Mouse (Mus musculus): Measurements from ENCODE around the gene Pdia5. TPM values are rescaled to one million over a fixed set of nuclear protein-coding genes. Genes with fewer than 3 reads are reported as not detected.

The Pdia5 gene
- polyA plus RNA-seq, 1 experiment from 2014 or later: 23.0 TPM

- DNase-seq (ENCODE audit: low spot score): no peak
- WGBS: 91% methylated on average over 8 of the region's 8 CpGs
Observed at GRCm38 (mm10) chr16:35504266-35504665, 13.6 kb upstream of the Pdia5 start.

GRCm38 (mm10) chr16:35502456-35502855 is 11.8 kb upstream of the Pdia5 start:
- WGBS: 90% methylated on average over 11 of the region's 11 CpGs
- H3K9me3 ChIP-seq: peaks cover 9% of the 10 kb centered on the region
- no peaks in the 10 kb centered on the region for H3K27me3 ChIP-seq (ENCODE audit: insufficient read depth, poor library complexity, severe bottlenecking)
- H3K4me3 ChIP-seq: no peak overlapping the region
- H3K36me3 ChIP-seq: no peaks in the 10 kb centered on the region
- H3K27ac ChIP-seq: no peak overlapping the region
- peaks cover 4% of the 10 kb centered on the region; the same call in 1 of the 2 replicates for H3K4me1 ChIP-seq (replicated peaks)
- no peak for DNase-seq (ENCODE audit: low spot score)

More at GRCm38 (mm10) chr16:35504266-35504665, 13.6 kb upstream of the Pdia5 start:
- H3K4me3 ChIP-seq: no peak overlapping the region
- peaks cover 7% of the 10 kb centered on the region for H3K4me1 ChIP-seq (replicated peaks)
- H3K36me3 ChIP-seq: no peaks in the 10 kb centered on the region
- peaks cover 9% of the 10 kb centered on the region for H3K9me3 ChIP-seq
- H3K27me3 ChIP-seq (ENCODE audit: insufficient read depth, poor library complexity, severe bottlenecking): no peaks in the 10 kb centered on the region; the same call in 1 of the 2 replicates
- H3K27ac ChIP-seq: no peak overlapping the region

GRCm38 (mm10) chr16:35501106-35501760 is 10.6 kb upstream of the Pdia5 start:
- H3K4me3 ChIP-seq: no peak overlapping the region
- WGBS: 59% methylated on average over 4 of the region's 4 CpGs

GRCm38 (mm10) chr16:35500342-35500741 is 9.7 kb upstream of the Pdia5 start:
- WGBS: 95% methylated on average over 3 of the region's 3 CpGs
- no peaks in the 10 kb centered on the region for H3K36me3 ChIP-seq

More at GRCm38 (mm10) chr16:35501106-35501760, 10.6 kb upstream of the Pdia5 start:
- Histone ChIP-seq H3K36me3 (no peaks in the 10 kb centered on the region), H3K4me1 (replicated peaks) (peaks cover 4% of the 10 kb centered on the region; the same call in 1 of the 2 replicates), H3K27ac (no peak overlapping the region), H3K27me3 (ENCODE audit: insufficient read depth, poor library complexity, severe bottlenecking) (no peaks in the 10 kb centered on the region), H3K9me3 (peaks cover 9% of the 10 kb centered on the region)
- DNase-seq (ENCODE audit: low spot score): no peak

GRCm38 (mm10) chr16:35489793-35490192 is 880 bp downstream of the Pdia5 start:
- Histone ChIP-seq H3K36me3 (no peaks in the 10 kb centered on the region), H3K27ac (peak overlapping the region; percentile 87), H3K27me3 (ENCODE audit: insufficient read depth, poor library complexity, severe bottlenecking) (peaks cover 19% of the 10 kb centered on the region), H3K4me3 (peak overlapping the region; percentile 93), H3K4me1 (replicated peaks) (peaks cover 61% of the 10 kb centered on the region), H3K9me3 (no peaks in the 10 kb centered on the region)
- no peak for DNase-seq (ENCODE audit: low spot score)
- 11% methylated on average over 10 of the region's 10 CpGs for WGBS

More at GRCm38 (mm10) chr16:35500342-35500741, 9.7 kb upstream of the Pdia5 start:
- H3K9me3 ChIP-seq: peaks cover 9% of the 10 kb centered on the region
- H3K4me3 ChIP-seq: no peak overlapping the region
- H3K4me1 ChIP-seq (replicated peaks): peaks cover 4% of the 10 kb centered on the region; the same call in 1 of the 2 replicates
- H3K27me3 ChIP-seq (ENCODE audit: insufficient read depth, poor library complexity, severe bottlenecking): no peaks in the 10 kb centered on the region
- H3K27ac ChIP-seq: no peak overlapping the region
- DNase-seq (ENCODE audit: low spot score): no peak

- peak overlapping the region; percentile 93 for H3K4me3 ChIP-seq
- WGBS: 52% methylated on average over 10 of the region's 10 CpGs
- DNase-seq (ENCODE audit: low spot score): no peak
- peak overlapping the region; percentile 87 for H3K27ac ChIP-seq
- H3K4me1 ChIP-seq (replicated peaks): peaks cover 67% of the 10 kb centered on the region
- H3K36me3 ChIP-seq: no peaks in the 10 kb centered on the region
- no peaks in the 10 kb centered on the region for H3K9me3 ChIP-seq
- H3K27me3 ChIP-seq (ENCODE audit: insufficient read depth, poor library complexity, severe bottlenecking): peaks cover 19% of the 10 kb centered on the region
Observed at GRCm38 (mm10) chr16:35489066-35489718, 1.5 kb downstream of the Pdia5 start.

GRCm38 (mm10) chr16:35487776-35488175 is 2.9 kb downstream of the Pdia5 start:
- WGBS: 78% methylated on average over 4 of the region's 4 CpGs
- no peak for DNase-seq (ENCODE audit: low spot score)
- peaks cover 78% of the 10 kb centered on the region for H3K4me1 ChIP-seq (replicated peaks)
- peak overlapping the region; percentile 45; the same call in 1 of the 2 replicates for H3K27ac ChIP-seq
- no peaks in the 10 kb centered on the region for H3K36me3 ChIP-seq
- no peaks in the 10 kb centered on the region for H3K9me3 ChIP-seq
- peaks cover 19% of the 10 kb centered on the region for H3K27me3 ChIP-seq (ENCODE audit: insufficient read depth, poor library complexity, severe bottlenecking)
- no peak overlapping the region for H3K4me3 ChIP-seq

- no peak overlapping the region; the same call in 1 of the 2 replicates for H3K27ac ChIP-seq
- peaks cover 2% of the 10 kb centered on the region; the same call in 1 of the 2 replicates for H3K36me3 ChIP-seq
- peaks cover 2% of the 10 kb centered on the region; the same call in 1 of the 2 replicates for H3K9me3 ChIP-seq
- peaks cover 19% of the 10 kb centered on the region for H3K27me3 ChIP-seq (ENCODE audit: insufficient read depth, poor library complexity, severe bottlenecking)
- peak; percentile 70 for DNase-seq (ENCODE audit: low spot score)
- peaks cover 78% of the 10 kb centered on the region for H3K4me1 ChIP-seq (replicated peaks)
- no peak overlapping the region for H3K4me3 ChIP-seq
- WGBS: 7% methylated on average over 4 of the region's 4 CpGs
Observed at GRCm38 (mm10) chr16:35487056-35487455, 3.6 kb downstream of the Pdia5 start.

- H3K27me3 ChIP-seq (ENCODE audit: insufficient read depth, poor library complexity, severe bottlenecking): peaks cover 19% of the 10 kb centered on the region
- H3K4me1 ChIP-seq (replicated peaks): peaks cover 75% of the 10 kb centered on the region
- H3K4me3 ChIP-seq: no peak overlapping the region
- DNase-seq (ENCODE audit: low spot score): no peak
- 85% methylated on average over 9 of the region's 9 CpGs for WGBS
- H3K36me3 ChIP-seq: peaks cover 12% of the 10 kb centered on the region
- H3K27ac ChIP-seq: peak overlapping the region; percentile 62
- peaks cover 4% of the 10 kb centered on the region; the same call in 1 of the 2 replicates for H3K9me3 ChIP-seq
Observed at GRCm38 (mm10) chr16:35485711-35486110, 5.0 kb downstream of the Pdia5 start.

- DNase-seq (ENCODE audit: low spot score): no peak
- 75% methylated on average over 8 of the region's 8 CpGs for WGBS
- peaks cover 17% of the 10 kb centered on the region for H3K36me3 ChIP-seq
- H3K27me3 ChIP-seq (ENCODE audit: insufficient read depth, poor library complexity, severe bottlenecking): peaks cover 16% of the 10 kb centered on the region
- H3K4me3 ChIP-seq: no peak overlapping the region
- peaks cover 4% of the 10 kb centered on the region; the same call in 1 of the 2 replicates for H3K9me3 ChIP-seq
- H3K4me1 ChIP-seq (replicated peaks): peaks cover 68% of the 10 kb centered on the region
- H3K27ac ChIP-seq: peak overlapping the region; percentile 67
Observed at GRCm38 (mm10) chr16:35484526-35485233, 6.0 kb downstream of the Pdia5 start.

- Histone ChIP-seq H3K36me3 (peaks cover 18% of the 10 kb centered on the region), H3K9me3 (peaks cover 4% of the 10 kb centered on the region; the same call in 1 of the 2 replicates), H3K27ac (peak overlapping the region; percentile 67), H3K4me3 (no peak overlapping the region), H3K27me3 (ENCODE audit: insufficient read depth, poor library complexity, severe bottlenecking) (peaks cover 10% of the 10 kb centered on the region), H3K4me1 (replicated peaks) (peaks cover 62% of the 10 kb centered on the region)
- 35% methylated on average over 4 of the region's 4 CpGs for WGBS
- no peak for DNase-seq (ENCODE audit: low spot score)
Observed at GRCm38 (mm10) chr16:35484105-35484504, 6.6 kb downstream of the Pdia5 start.

- no peak overlapping the region for H3K27ac ChIP-seq
- peaks cover 15% of the 10 kb centered on the region for H3K4me1 ChIP-seq (replicated peaks)
- WGBS: 84% methylated on average over 6 of the region's 6 CpGs
- no peaks in the 10 kb centered on the region for H3K27me3 ChIP-seq (ENCODE audit: insufficient read depth, poor library complexity, severe bottlenecking)
- H3K4me3 ChIP-seq: no peak overlapping the region
- peaks cover 4% of the 10 kb centered on the region; the same call in 1 of the 2 replicates for H3K9me3 ChIP-seq
- peaks cover 18% of the 10 kb centered on the region for H3K36me3 ChIP-seq
- no peak for DNase-seq (ENCODE audit: low spot score)
Observed at GRCm38 (mm10) chr16:35479301-35479700, 11.4 kb downstream of the Pdia5 start.
